Mouse (Mus musculus): Measurements from ENCODE around the gene Mettl16.

Mettl16 gene

GRCm38 (mm10) chr11:74831191-74831605, 60.6 kb downstream of the Mettl16 start:
- DNase-seq (ENCODE audit: low spot score in 2 of 2), result peak; percentile 60 to 84

GRCm38 (mm10) chr11:74831606-74832451, 61.2 kb downstream of the Mettl16 start:
- peak; percentile 98 for DNase-seq (ENCODE audit: low spot score in 2 of 2)

GRCm38 (mm10) chr11:74832503-74833143, 62.0 kb downstream of the Mettl16 start:
- peak; percentile 70 to 84 for DNase-seq (ENCODE audit: low spot score in 2 of 2)

- DNase-seq (ENCODE audit: low spot score in 2 of 2), result peak in 1 of 2 experiments; percentile 59
Measured at GRCm38 (mm10) chr11:74833536-74834358, 63.1 kb downstream of the Mettl16 start.

GRCm38 (mm10) chr11:74834359-74834638, 63.7 kb downstream of the Mettl16 start:
- peak in 1 of 2 experiments; percentile 62 for DNase-seq (ENCODE audit: low spot score in 2 of 2)

GRCm38 (mm10) chr11:74834650-74835277, 64.1 kb downstream of the Mettl16 start:
- peak in 1 of 2 experiments; percentile 58 for DNase-seq (ENCODE audit: low spot score in 2 of 2)

GRCm38 (mm10) chr11:74835593-74836224, 65.1 kb downstream of the Mettl16 start:
- peak in 1 of 2 experiments; percentile 55 for DNase-seq (ENCODE audit: low spot score in 2 of 2)

- peak in 1 of 2 experiments; percentile 71 for DNase-seq (ENCODE audit: low spot score in 2 of 2)
Measured at GRCm38 (mm10) chr11:74836225-74837055, 65.8 kb downstream of the Mettl16 start.

- DNase-seq (ENCODE audit: low spot score in 2 of 2), result peak in 1 of 2 experiments; percentile 59
Measured at GRCm38 (mm10) chr11:74837056-74837693, 66.5 kb downstream of the Mettl16 start.

GRCm38 (mm10) chr11:74837694-74838431, 67.2 kb downstream of the Mettl16 start:
- peak; percentile 95 to 96 for DNase-seq (ENCODE audit: low spot score in 2 of 2)

GRCm38 (mm10) chr11:74838441-74838840, 67.8 kb downstream of the Mettl16 start:
- DNase-seq (ENCODE audit: low spot score in 2 of 2), result peak; percentile 95 to 96

- DNase-seq (ENCODE audit: low spot score in 2 of 2), result peak; percentile 67 to 75
Measured at GRCm38 (mm10) chr11:74838971-74839370, 68.3 kb downstream of the Mettl16 start.

- peak in 1 of 2 experiments; percentile 57 for DNase-seq (ENCODE audit: low spot score in 2 of 2)
Measured at GRCm38 (mm10) chr11:74839860-74840715, 69.5 kb downstream of the Mettl16 start.

- DNase-seq (ENCODE audit: low spot score in 2 of 2), result peak in 1 of 2 experiments; percentile 56
Measured at GRCm38 (mm10) chr11:74840739-74841138, 70.1 kb downstream of the Mettl16 start.

GRCm38 (mm10) chr11:74841366-74841765, 70.7 kb downstream of the Mettl16 start:
- DNase-seq (ENCODE audit: low spot score in 2 of 2), result peak in 1 of 2 experiments; percentile 59

GRCm38 (mm10) chr11:74842045-74842444, 71.4 kb downstream of the Mettl16 start:
- no peak for DNase-seq (ENCODE audit: low spot score in 2 of 2)

- DNase-seq (ENCODE audit: low spot score in 2 of 2), result no peak
Measured at GRCm38 (mm10) chr11:74842656-74843434, 72.2 kb downstream of the Mettl16 start.
